Mouse (Mus musculus) MEL (cell line): ENCODE results near the gene Bmp2k. TPM values are rescaled to one million over a fixed set of nuclear protein-coding genes. Genes with fewer than 3 reads are reported as not detected.

Source experiments
- DNase-seq: peaks from one replicate; pipeline ENCODE4 v3.0.0; 2011; ENCODE audit warnings: low read depth, low spot score
- H3K27ac ChIP-seq: 2 replicates; pipeline ENCODE4 v1.5.1; 2012; ENCODE audit warnings: low read depth, mild to moderate bottlenecking, control low read depth, low read length, moderate library complexity; ENCODE audit not compliant: control insufficient read depth
- H3K27me3 ChIP-seq, 2 experiments: fragments of 150-350 bp in 1 of 2; sonication (generic) in 1 of 2; 2 replicates each; pipeline ENCODE4 v1.6.1; 2012; ENCODE audit warnings: low read length in 2 of 2, mild to moderate bottlenecking in 2 of 2, improper control_type of control experiment in 1 of 2, moderate library complexity in 1 of 2; ENCODE audit not compliant: insufficient read depth in 2 of 2, control insufficient read depth in 1 of 2
- H3K36me3 ChIP-seq, 2 experiments: 2 replicates each; pipeline ENCODE4 v1.6.1; 2012 to 2014; ENCODE audit warnings: low read length in 2 of 2, improper control_type of control experiment in 1 of 2, inconsistent platforms in 1 of 2, mild to moderate bottlenecking in 1 of 2; ENCODE audit not compliant: insufficient read depth in 2 of 2, control insufficient read depth in 1 of 2
- H3K4me1 ChIP-seq, 2 experiments: fragments of 150-350 bp in 1 of 2; sonication (generic) in 1 of 2; 2 replicates each; pipeline ENCODE4 v1.6.1; 2012; ENCODE audit warnings: low read length in 2 of 2, improper control_type of control experiment in 1 of 2, mild to moderate bottlenecking in 1 of 2; ENCODE audit not compliant: insufficient read depth in 2 of 2, control insufficient read depth in 1 of 2
- H3K4me3 ChIP-seq, 2 experiments: fragments of 150-350 bp in 1 of 2; sonication (generic) in 1 of 2; 2 replicates each; pipeline ENCODE4 v1.5.1; 2012; ENCODE audit warnings: low read depth in 2 of 2, low read length in 2 of 2, mild to moderate bottlenecking in 2 of 2, moderate library complexity in 2 of 2, control low read depth in 1 of 2, improper control_type of control experiment in 1 of 2; ENCODE audit not compliant: control insufficient read depth in 1 of 2, insufficient read depth in 1 of 2
- H3K79me2 ChIP-seq: 2 replicates; pipeline ENCODE4 v1.6.1; 2012; ENCODE audit warnings: mild to moderate bottlenecking, low read length, moderate library complexity; ENCODE audit not compliant: control insufficient read depth, poor library complexity, insufficient read depth
- H3K9ac ChIP-seq: 2 replicates; pipeline ENCODE4 v1.6.1; 2012; ENCODE audit warnings: low read depth, mild to moderate bottlenecking, control low read depth, low read length, moderate library complexity; ENCODE audit not compliant: control insufficient read depth, poor library complexity, severe bottlenecking
- H3K9me3 ChIP-seq: fragments of 150-350 bp; sonication (generic); replicated peaks from 2 replicates; pipeline ENCODE4 v1.6.1; 2012; ENCODE audit warnings: mild to moderate bottlenecking, low read length, improper control_type of control experiment, moderate library complexity; ENCODE audit not compliant: insufficient read depth
- CHD2 ChIP-seq: IDR thresholded peaks from 2 replicates; pipeline ENCODE4 v1.6.1; 2011; ENCODE audit warnings: low read length, improper control_type of control experiment
- ELF1 ChIP-seq: IDR thresholded peaks from 2 replicates; pipeline ENCODE4 v1.6.1; 2014; ENCODE audit warnings: low read depth, mild to moderate bottlenecking, inconsistent platforms, low read length, improper control_type of control experiment, moderate library complexity
- EP300 ChIP-seq, 2 experiments: IDR thresholded peaks; 2 replicates each; pipeline ENCODE4 v1.6.1; 2011; ENCODE audit warnings: improper control_type of control experiment in 2 of 2, low read length in 2 of 2, low read depth in 1 of 2, mild to moderate bottlenecking in 1 of 2
- GABPA ChIP-seq: IDR thresholded peaks from 2 replicates; pipeline ENCODE4 v1.6.1; 2012; ENCODE audit warnings: low read depth, mild to moderate bottlenecking, inconsistent platforms, low read length, improper control_type of control experiment, moderate library complexity
- KAT2A ChIP-seq: conservative IDR thresholded peaks from 2 replicates; pipeline ENCODE4 v1.6.1; 2012; ENCODE audit warnings: low read depth, low read length, improper control_type of control experiment, inconsistent platforms
- MAFK ChIP-seq: IDR thresholded peaks from 2 replicates; pipeline ENCODE4 v1.6.1; 2011; ENCODE audit warnings: low read depth, mild to moderate bottlenecking, low read length, improper control_type of control experiment, borderline replicate concordance
- MAX ChIP-seq: IDR thresholded peaks from 2 replicates; pipeline ENCODE4 v1.6.1; 2011; ENCODE audit warnings: low read length, improper control_type of control experiment
- MAZ ChIP-seq: IDR thresholded peaks from 2 replicates; pipeline ENCODE4 v1.6.1; 2012; ENCODE audit warnings: low read depth, mild to moderate bottlenecking, inconsistent platforms, low read length, improper control_type of control experiment
- MEF2A ChIP-seq: IDR thresholded peaks from 2 replicates; pipeline ENCODE4 v1.6.1; 2014; ENCODE audit warnings: low read depth, mild to moderate bottlenecking, inconsistent platforms, low read length, improper control_type of control experiment; ENCODE audit not compliant: poor library complexity, insufficient replicate concordance, severe bottlenecking; ENCODE audit errors: extremely low read depth
- NRF1 ChIP-seq: IDR thresholded peaks from 2 replicates; pipeline ENCODE4 v1.6.1; 2014; ENCODE audit warnings: low read depth, mild to moderate bottlenecking, inconsistent platforms, low read length, improper control_type of control experiment, moderate library complexity; ENCODE audit not compliant: poor library complexity, insufficient read depth, severe bottlenecking
- POLR2A ChIP-seq, 2 experiments: IDR thresholded peaks; 2 replicates each; pipeline ENCODE4 v1.6.1; 2011 to 2012; ENCODE audit warnings: low read length in 2 of 2, mild to moderate bottlenecking in 2 of 2, control low read depth in 1 of 2, improper control_type of control experiment in 1 of 2, low read depth in 1 of 2, moderate library complexity in 1 of 2; ENCODE audit not compliant: control insufficient read depth in 1 of 2, insufficient read depth in 1 of 2, poor library complexity in 1 of 2
- RCOR1 ChIP-seq: IDR thresholded peaks from 2 replicates; pipeline ENCODE4 v1.6.1; 2012; ENCODE audit warnings: low read depth, mild to moderate bottlenecking, inconsistent platforms, low read length, improper control_type of control experiment
- UBTF ChIP-seq: IDR thresholded peaks from 2 replicates; pipeline ENCODE4 v1.6.1; 2012; ENCODE audit warnings: low read depth, mild to moderate bottlenecking, inconsistent platforms, low read length, improper control_type of control experiment, moderate library complexity, borderline replicate concordance; ENCODE audit not compliant: insufficient read depth
- polyA plus RNA-seq, 2 experiments: library from polyadenylated mRNA; stranded (reverse) in 1 of 2; unstranded in 1 of 2; fragments of >175 nt in 1 of 2; fragments of >200 nt in 1 of 2; gene quantifications; 2 replicates each; pipeline versions ENCODE4 v1.2.1 to v1.2.4; 2012; ENCODE audit warnings: low replicate concordance in 2 of 2, low read depth in 1 of 2; ENCODE audit not compliant: insufficient read length in 2 of 2, insufficient read depth in 1 of 2, missing spikeins in 1 of 2
- total RNA-seq: library from RNA; depleted of rRNA; stranded (reverse); fragments of 300-350 nt; gene quantifications from 2 replicates; pipeline ENCODE4 v1.2.3, GENCODE M21; 2012

Bmp2k gene
- total and polyA plus RNA-seq, 3 experiments = 10.8 to 16.3 TPM; not detected in 1

GRCm38 (mm10) chr5:96993057-96993456, 4.4 kb upstream of the Bmp2k start:
- H3K27ac ChIP-seq = no peak overlapping the region
- peaks cover 0 to 29% of the 10 kb centered on the region in 2 experiments; a peak in 2 of 4 replicates for H3K36me3 ChIP-seq
- no peaks in the 10 kb centered on the region for H3K9me3 ChIP-seq
- H3K9ac ChIP-seq = no peak overlapping the region
- TF ChIP-seq POLR2A (IDR thresholded peaks at IDR 0.05; ENCODE audit: control insufficient read depth in 1 of 2, insufficient read depth in 1 of 2, low read depth in 1 of 2, low read length in 2 of 2, poor library complexity in 1 of 2) (no peak), GABPA (no peak), MAFK (no peak), NRF1 (no peak), RCOR1 (no peak), MAX (no peak), EP300 (IDR thresholded peaks at IDR 0.05; ENCODE audit: low read depth in 1 of 2, low read length in 2 of 2) (no peak)
- no peaks in the 10 kb centered on the region for H3K27me3 ChIP-seq
- H3K4me1 ChIP-seq = peaks cover 10 to 29% of the 10 kb centered on the region in 2 experiments
- DNase-seq = no peak
- H3K4me3 ChIP-seq = no peak overlapping the region
- peaks cover 12% of the 10 kb centered on the region for H3K79me2 ChIP-seq

- no peak overlapping the region for H3K4me3 ChIP-seq
- H3K79me2 ChIP-seq = peaks cover 37% of the 10 kb centered on the region
- no peak overlapping the region for H3K9ac ChIP-seq
- TF ChIP-seq ELF1 (no peak), KAT2A (no peak), UBTF (no peak), MAZ (no peak), EP300 (IDR thresholded peaks at IDR 0.05; ENCODE audit: low read depth in 1 of 2, low read length in 2 of 2) (no peak), CHD2 (no peak), MEF2A (no peak)
- DNase-seq = no peak
- H3K9me3 ChIP-seq = no peaks in the 10 kb centered on the region
- no peaks in the 10 kb centered on the region for H3K27me3 ChIP-seq
- H3K36me3 ChIP-seq = peaks cover 0 to 23% of the 10 kb centered on the region in 2 experiments; a peak in 2 of 4 replicates
- peaks cover 5 to 29% of the 10 kb centered on the region in 2 experiments; a peak in 3 of 4 replicates for H3K4me1 ChIP-seq
- no peak overlapping the region for H3K27ac ChIP-seq
These were observed 1.7 kb upstream of the Bmp2k start for GRCm38 (mm10) chr5:96995791-96996190.
